Mouse (Mus musculus) kidney, postnatal 0 days (tissue): Measurements from ENCODE around the gene Jag2. TPM values are rescaled to one million over a fixed set of nuclear protein-coding genes. Genes with fewer than 3 reads are reported as not detected.

Experiments
- ATAC-seq: fragments of 200-750 bp; cut with Nextera tagmentation; replicated peaks from 2 replicates; pipeline ENCODE4 v1.8.0; 2017; ENCODE audit warnings: low read depth, moderate number of reproducible peaks, moderate TSS enrichment, moderate library complexity; ENCODE audit not compliant: low FRiP score
- DNase-seq: peaks from one replicate; pipeline ENCODE4 v3.0.0-alpha.2; 2016; ENCODE audit warnings: low spot score
- H3K27ac ChIP-seq: fragments of 300-500 bp; sonication (generic); 2 replicates; pipeline ENCODE4 v1.5.1; 2014; ENCODE audit warnings: mild to moderate bottlenecking
- H3K27me3 ChIP-seq: fragments of 300-500 bp; sonication (generic); 2 replicates; pipeline ENCODE4 v1.6.1; 2014; ENCODE audit warnings: low read length, mixed read lengths; ENCODE audit not compliant: insufficient read depth
- H3K36me3 ChIP-seq: fragments of 300-500 bp; sonication (generic); 2 replicates; pipeline ENCODE4 v1.6.1; 2014; ENCODE audit warnings: low read length, mixed read lengths; ENCODE audit not compliant: insufficient read depth
- H3K4me1 ChIP-seq: fragments of 300-500 bp; sonication (generic); replicated peaks from 2 replicates; pipeline ENCODE4 v1.6.1; 2014; ENCODE audit warnings: antibody characterized with exemption, low read length, mixed read lengths; ENCODE audit not compliant: insufficient read depth
- H3K4me2 ChIP-seq: fragments of 300-500 bp; sonication (generic); 2 replicates; pipeline ENCODE4 v1.6.1; 2014; ENCODE audit warnings: mild to moderate bottlenecking, low read length, moderate library complexity, mixed read lengths
- H3K4me3 ChIP-seq: fragments of 300-500 bp; sonication (generic); replicated peaks from 2 replicates; pipeline ENCODE4 v1.5.1; 2014; ENCODE audit warnings: low read depth, low read length
- H3K9ac ChIP-seq: fragments of 300-500 bp; sonication (generic); 2 replicates; pipeline ENCODE4 v1.6.1; 2014; ENCODE audit warnings: low read depth, low read length
- H3K9me3 ChIP-seq: fragments of 300-500 bp; sonication (generic); replicated peaks from 2 replicates; pipeline ENCODE4 v1.6.1; 2016; ENCODE audit warnings: low read length, inconsistent platforms, mixed read lengths
- CTCF ChIP-seq: IDR thresholded peaks from 2 replicates; pipeline ENCODE4 v1.5.1; 2016; ENCODE audit warnings: antibody characterized with exemption, low read depth, mild to moderate bottlenecking, moderate library complexity
- WGBS: fragments of 180-500 bp; shearing (Covaris S2); extraction: QIAGEN DNeasy Blood & Tissue Kit; methylation state at CpG from one replicate; pipeline ENCODE4 v1.1.7; 2014; 5-methylcytosine and 5-hydroxymethylcytosine counted together
- polyA plus RNA-seq: library from polyadenylated mRNA; unstranded; fragments of >200 nt; fragmentation: Nextera tagmentation; extraction: Ambion mirVana; gene quantifications from 2 replicates; pipeline ENCODE4 v1.2.1, GENCODE M21; 2015

Gene Jag2
- polyA plus RNA-seq, 1 experiment from 2014 or later: 2.4 TPM

GRCm38 (mm10) chr12:112880661-112881060 lies 48.9 kb downstream of the Jag2 start:
- H3K4me2 ChIP-seq: no peak overlapping the region
- H3K36me3 ChIP-seq: no peaks in the 10 kb centered on the region
- ATAC-seq: no peak
- no peak for TF ChIP-seq CTCF
- peaks cover 27% of the 10 kb centered on the region for H3K27me3 ChIP-seq
- 83% methylated on average over 4 of the region's 4 CpGs for WGBS
- H3K27ac ChIP-seq: no peak overlapping the region
- H3K9me3 ChIP-seq: no peaks in the 10 kb centered on the region
- peaks cover 15% of the 10 kb centered on the region; the same call in 1 of the 2 replicates for H3K4me1 ChIP-seq
- no peak for DNase-seq
- no peak overlapping the region for H3K4me3 ChIP-seq
- H3K9ac ChIP-seq: no peak overlapping the region

GRCm38 (mm10) chr12:112879731-112880130 lies 49.8 kb downstream of the Jag2 start:
- WGBS: 78% methylated on average over 5 of the region's 5 CpGs
- ATAC-seq: no peak

GRCm38 (mm10) chr12:112877607-112878020 lies 52.0 kb downstream of the Jag2 start:
- no peak for ATAC-seq
- H3K27ac ChIP-seq: no peak overlapping the region
- no peak for TF ChIP-seq CTCF
- H3K4me2 ChIP-seq: peak overlapping the region; percentile 79
- peak overlapping the region; percentile 38 for H3K4me3 ChIP-seq
- peaks cover 46% of the 10 kb centered on the region for H3K27me3 ChIP-seq
- H3K9ac ChIP-seq: peak overlapping the region; percentile 56; the same call in 1 of the 2 replicates
- H3K36me3 ChIP-seq: no peaks in the 10 kb centered on the region
- no peaks in the 10 kb centered on the region for H3K9me3 ChIP-seq
- peaks cover 21% of the 10 kb centered on the region; the same call in 1 of the 2 replicates for H3K4me1 ChIP-seq
- under 1% methylated on average over 27 of the region's 37 CpGs for WGBS
- DNase-seq: peak; percentile 39

More at GRCm38 (mm10) chr12:112879731-112880130, 49.8 kb downstream of the Jag2 start:
- TF ChIP-seq CTCF: no peak
- Histone ChIP-seq H3K27me3 (peaks cover 34% of the 10 kb centered on the region), H3K36me3 (no peaks in the 10 kb centered on the region), H3K4me3 (no peak overlapping the region), H3K9me3 (no peaks in the 10 kb centered on the region), H3K27ac (no peak overlapping the region), H3K4me1 (peaks cover 15% of the 10 kb centered on the region; the same call in 1 of the 2 replicates), H3K9ac (no peak overlapping the region), H3K4me2 (no peak overlapping the region)
- DNase-seq: no peak

GRCm38 (mm10) chr12:112877073-112877576 lies 52.5 kb downstream of the Jag2 start:
- no peak for TF ChIP-seq CTCF
- peaks cover 21% of the 10 kb centered on the region; the same call in 1 of the 2 replicates for H3K4me1 ChIP-seq
- ATAC-seq (no peak), DNase-seq (no peak)
- H3K27ac ChIP-seq: no peak overlapping the region
- peak overlapping the region; percentile 38 for H3K4me3 ChIP-seq
- peak overlapping the region; percentile 79 for H3K4me2 ChIP-seq
- peak overlapping the region; percentile 56; the same call in 1 of the 2 replicates for H3K9ac ChIP-seq
- H3K36me3 ChIP-seq: no peaks in the 10 kb centered on the region
- peaks cover 46% of the 10 kb centered on the region for H3K27me3 ChIP-seq
- WGBS: 4% methylated on average over 17 of the region's 17 CpGs
- no peaks in the 10 kb centered on the region for H3K9me3 ChIP-seq

- no peak for TF ChIP-seq CTCF
- no peaks in the 10 kb centered on the region for H3K36me3 ChIP-seq
- peak; percentile 45 for DNase-seq
- 0 out of 2 replicates have a peak overlapping the region, but pooled peaks have one; percentile 23 for H3K9ac ChIP-seq
- H3K9me3 ChIP-seq: no peaks in the 10 kb centered on the region
- H3K27ac ChIP-seq: no peak overlapping the region
- peaks cover 21% of the 10 kb centered on the region; the same call in 1 of the 2 replicates for H3K4me1 ChIP-seq
- 6% methylated on average over 28 of the region's 28 CpGs for WGBS
- ATAC-seq: 0 out of 2 replicates have a peak, but pooled peaks have one; percentile 14
- H3K27me3 ChIP-seq: peaks cover 46% of the 10 kb centered on the region
- 0 out of 2 replicates have a peak overlapping the region, but pooled peaks have one; percentile 3 for H3K4me3 ChIP-seq
- peak overlapping the region; percentile 79 for H3K4me2 ChIP-seq
Measured at GRCm38 (mm10) chr12:112876332-112877072, 53.1 kb downstream of the Jag2 start.

- 20% methylated on average over 16 of the region's 16 CpGs for WGBS
- Histone ChIP-seq H3K4me3 (no peak overlapping the region), H3K36me3 (no peaks in the 10 kb centered on the region), H3K9me3 (no peaks in the 10 kb centered on the region), H3K4me2 (no peak overlapping the region), H3K27me3 (peaks cover 46% of the 10 kb centered on the region), H3K4me1 (peaks cover 23% of the 10 kb centered on the region; the same call in 1 of the 2 replicates), H3K9ac (no peak overlapping the region), H3K27ac (no peak overlapping the region)
- peak; percentile 95 for TF ChIP-seq CTCF
- ATAC-seq: peak; percentile 41
- peak; percentile 94 for DNase-seq
Measured at GRCm38 (mm10) chr12:112875225-112876013, 54.2 kb downstream of the Jag2 start.
